In genomic region chr3:34959044-34959521, GRCm38 (mm10) we compare ENCODE assay signal across 16 mouse cellular contexts.
DNase-seq lines count a peak whose midpoint lies in the region; ATAC-seq and TF ChIP-seq lines count a peak whose summit lies in the region.
"Had no signal": no experiment of that assay in that cellular context is flagged by ENCODE, and none has a peak within 500 bp of the region (broad histone marks: within the 10 kb centered on the region; RNA-seq: fewer than 3 reads in every experiment).

No protein-coding gene starts in this region.

- H3K36me3 ChIP-seq in heart, embryonic 16.5 days (ENCODE audit: control insufficient read depth, insufficient read depth) = no peaks in the 10 kb centered on the region
- no peaks in the 10 kb centered on the region for H3K36me3 ChIP-seq in forebrain, embryonic 15.5 days
- no peaks in the 10 kb centered on the region for H3K36me3 ChIP-seq in hindbrain, postnatal 0 days (ENCODE audit: insufficient read depth, low read length)
- H3K36me3 ChIP-seq: embryonic facial prominence, embryonic 13.5 days; neural tube, embryonic 15.5 days had no signal

- peak overlapping the region; percentile 45 for H3K4me2 ChIP-seq in heart, embryonic 16.5 days (ENCODE audit: low read depth, low read length)
- H3K4me2 ChIP-seq in forebrain, embryonic 15.5 days (replicated peaks) = peak overlapping the region; percentile 23
- peak overlapping the region; percentile 44 for H3K4me2 ChIP-seq in hindbrain, postnatal 0 days (ENCODE audit: low read depth, low read length)
- H3K4me2 ChIP-seq: embryonic facial prominence, embryonic 13.5 days; liver, embryonic 11.5 days; neural tube, embryonic 15.5 days had no signal

- no peak overlapping the region for H3K27ac ChIP-seq in heart, embryonic 16.5 days (ENCODE audit: low read length)
- 0 out of 2 replicates have a peak overlapping the region, but pooled peaks have one; percentile 34 for H3K27ac ChIP-seq in forebrain, embryonic 15.5 days (replicated peaks)
- no peak overlapping the region for H3K27ac ChIP-seq in hindbrain, postnatal 0 days
- H3K27ac ChIP-seq: embryonic facial prominence, embryonic 13.5 days; neural tube, embryonic 15.5 days had no signal

- peak; percentile 49; the same call in 1 of the 2 replicates for ATAC-seq in heart, embryonic 16.5 days (replicated peaks; ENCODE audit: extremely low read depth, insufficient read depth, low FRiP score)
- ATAC-seq in forebrain, embryonic 15.5 days (replicated peaks) = peak; percentile 79
- peak; percentile 69 for ATAC-seq in hindbrain, postnatal 0 days
- ATAC-seq: CD4-positive, CD25-positive, alpha-beta regulatory T cell, adult 4 months; lung, postnatal 0 days had no signal

- H3K27me3 ChIP-seq in heart, embryonic 16.5 days (ENCODE audit: control insufficient read depth, insufficient read depth, low read length) = peaks cover 15% of the 10 kb centered on the region
- H3K27me3 ChIP-seq in forebrain, embryonic 15.5 days = no peaks in the 10 kb centered on the region
- H3K27me3 ChIP-seq in hindbrain, postnatal 0 days (ENCODE audit: insufficient read depth, low read length) = no peaks in the 10 kb centered on the region
- H3K27me3 ChIP-seq: embryonic facial prominence, embryonic 13.5 days; neural tube, embryonic 15.5 days had no signal

- 30% methylated on average over 19 of the region's 19 CpGs for WGBS in heart, embryonic 16.5 days
- 54% methylated on average over 19 of the region's 19 CpGs for WGBS in forebrain, embryonic 15.5 days
- 29% methylated on average over 19 of the region's 19 CpGs for WGBS in hindbrain, postnatal 0 days

- H3K9me3 ChIP-seq in heart, embryonic 16.5 days (replicated peaks; ENCODE audit: control insufficient read depth, low read length) = no peaks in the 10 kb centered on the region
- H3K9me3 ChIP-seq in forebrain, embryonic 15.5 days = no peaks in the 10 kb centered on the region
- H3K9me3 ChIP-seq in hindbrain, postnatal 0 days (ENCODE audit: low read length) = no peaks in the 10 kb centered on the region
- H3K9me3 ChIP-seq: embryonic facial prominence, embryonic 13.5 days; neural tube, embryonic 15.5 days had no signal

- TF ChIP-seq CTCF in hindbrain, postnatal 0 days (IDR thresholded peaks at IDR 0.05; ENCODE audit: low read depth) = no peak

- H3K9ac ChIP-seq in heart, embryonic 16.5 days (ENCODE audit: low read length) = no peak overlapping the region
- H3K9ac ChIP-seq in forebrain, embryonic 15.5 days (replicated peaks) = no peak overlapping the region
- no peak overlapping the region for H3K9ac ChIP-seq in hindbrain, postnatal 0 days (replicated peaks; ENCODE audit: low read length)
- H3K9ac ChIP-seq: embryonic facial prominence, embryonic 13.5 days; neural tube, embryonic 15.5 days had no signal

- no peaks in the 10 kb centered on the region for H3K4me1 ChIP-seq in heart, embryonic 16.5 days (ENCODE audit: control insufficient read depth, insufficient read depth, low read length)
- peaks cover 14% of the 10 kb centered on the region for H3K4me1 ChIP-seq in forebrain, embryonic 15.5 days
- no peaks in the 10 kb centered on the region for H3K4me1 ChIP-seq in hindbrain, postnatal 0 days (ENCODE audit: insufficient read depth, low read length)
- H3K4me1 ChIP-seq: embryonic facial prominence, embryonic 13.5 days had no signal

- no peak for DNase-seq in heart, adult 9 months (ENCODE audit: low spot score in 2 of 2)
- peak; percentile 33 for DNase-seq in hindbrain, postnatal 0 days (ENCODE audit: low spot score)
- DNase-seq in retina, postnatal 1 day = peak; percentile 75
- DNase-seq in frontal cortex, postnatal 36 days (ENCODE audit: low spot score in 2 of 2) = no peak
- no peak for DNase-seq in gastrocnemius, postnatal 10 days
- DNase-seq: cerebellum, adult 8-10 months; kidney, adult 2 months; right cerebral cortex, postnatal 14 days; thymus, postnatal 36 days had no signal

- no peak overlapping the region for H3K4me3 ChIP-seq in heart, embryonic 16.5 days (ENCODE audit: low read length)
- no peak overlapping the region for H3K4me3 ChIP-seq in forebrain, embryonic 15.5 days
- H3K4me3 ChIP-seq in hindbrain, postnatal 0 days (ENCODE audit: low read length) = peak overlapping the region; percentile 4; the same call in 1 of the 2 replicates
- H3K4me3 ChIP-seq: embryonic facial prominence, embryonic 13.5 days; neural tube, embryonic 15.5 days had no signal

Comparison
In these comparisons a context has a peak if more than half of its experiments do, and no peak if none do; other contexts are left out.
1. DNase-seq: peak in hindbrain, postnatal 0 days (single experiment) and retina, postnatal 1 day (single experiment); none in heart, adult 9 months (0 of 2), frontal cortex, postnatal 36 days (0 of 2) and gastrocnemius, postnatal 10 days (single experiment).
2. Peak in every context shown above with its lines, with median percentiles within 50 percentile points of each other: ATAC-seq and H3K4me2 ChIP-seq.